Mouse (Mus musculus) kidney, postnatal 4 days (tissue): Measurements from ENCODE around the gene Morc2a.

Source experiments
- DNase-seq, 2 experiments: peaks; one replicate each; pipeline ENCODE4 v3.0.0; 2021; ENCODE audit warnings: mixed read lengths in 2 of 2

Gene Morc2a

DNA sequence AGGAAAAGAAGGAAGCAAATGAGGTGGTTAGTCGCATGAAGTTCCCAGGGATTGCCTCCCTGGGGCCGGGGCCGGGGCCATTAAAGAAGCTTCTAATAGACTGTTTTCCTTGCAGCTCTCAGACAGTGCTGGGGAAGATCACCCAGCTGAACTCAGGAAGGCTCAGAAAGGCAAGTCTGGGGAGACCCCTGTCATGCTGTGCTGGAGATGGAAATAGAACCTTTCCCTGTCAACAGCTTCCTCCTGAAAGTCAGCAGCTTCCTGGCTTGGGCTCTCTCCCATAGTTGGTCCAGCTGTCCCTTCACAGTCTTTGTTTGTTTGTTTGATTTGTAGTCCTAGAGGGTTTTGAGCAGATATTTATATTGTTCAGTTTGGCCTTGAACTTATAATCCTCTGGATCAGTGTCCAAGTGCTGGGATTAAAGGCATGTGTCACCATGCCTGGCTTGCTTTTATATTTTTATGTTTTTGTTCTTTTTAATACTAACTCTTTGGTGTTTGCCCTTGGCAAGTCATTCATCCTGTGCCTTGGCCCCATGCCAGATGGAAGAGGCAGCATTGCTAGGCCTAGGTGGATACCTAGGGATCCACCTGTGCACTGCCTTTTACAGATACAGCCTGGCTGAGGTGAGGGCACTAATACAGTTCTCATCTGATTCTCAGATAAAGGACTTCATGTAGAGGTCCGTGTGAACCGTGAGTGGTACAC, 35.9 kb downstream of the Morc2a start:
- DNase-seq = peak; percentile 20 to 40

DNA sequence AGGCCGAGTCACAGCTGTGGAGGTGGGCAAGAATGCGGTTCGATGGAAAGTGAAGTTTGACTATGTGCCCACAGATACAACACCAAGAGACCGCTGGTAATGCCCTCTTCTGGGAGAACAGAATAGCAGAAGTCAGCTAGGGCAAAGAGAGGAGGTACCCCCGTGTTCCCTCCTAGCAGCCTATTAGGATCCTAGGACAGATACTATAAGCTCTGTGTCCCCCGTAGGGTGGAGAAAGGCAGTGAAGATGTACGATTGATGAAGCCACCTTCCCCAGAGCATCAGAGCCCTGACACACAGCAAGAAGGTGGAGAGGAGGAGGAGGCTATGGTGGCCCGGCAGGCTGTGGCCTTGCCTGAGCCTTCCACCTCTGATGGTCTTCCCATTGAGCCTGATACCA, 36.4 kb downstream of the Morc2a start:
- DNase-seq = no peak

DNA sequence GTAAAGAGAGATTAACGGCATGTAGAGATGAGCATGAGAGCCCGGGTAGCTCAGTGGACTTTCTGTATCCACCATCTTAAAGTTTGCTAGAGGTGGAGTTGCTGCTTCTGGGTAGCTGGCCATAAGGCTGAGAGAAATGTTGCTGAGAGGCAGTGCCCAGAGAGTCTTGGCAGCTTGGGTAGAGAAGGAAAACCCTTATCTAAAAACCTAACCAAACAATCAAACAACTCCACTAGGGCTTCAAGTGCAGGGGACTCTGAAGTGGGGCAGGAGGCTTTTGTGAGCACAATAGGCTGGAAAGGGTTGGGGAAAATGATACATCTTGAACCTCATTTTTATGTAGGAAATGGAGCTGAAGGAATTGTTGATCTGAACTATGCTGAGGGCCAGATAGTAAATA, 37.3 kb downstream of the Morc2a start:
- no peak for DNase-seq

DNA sequence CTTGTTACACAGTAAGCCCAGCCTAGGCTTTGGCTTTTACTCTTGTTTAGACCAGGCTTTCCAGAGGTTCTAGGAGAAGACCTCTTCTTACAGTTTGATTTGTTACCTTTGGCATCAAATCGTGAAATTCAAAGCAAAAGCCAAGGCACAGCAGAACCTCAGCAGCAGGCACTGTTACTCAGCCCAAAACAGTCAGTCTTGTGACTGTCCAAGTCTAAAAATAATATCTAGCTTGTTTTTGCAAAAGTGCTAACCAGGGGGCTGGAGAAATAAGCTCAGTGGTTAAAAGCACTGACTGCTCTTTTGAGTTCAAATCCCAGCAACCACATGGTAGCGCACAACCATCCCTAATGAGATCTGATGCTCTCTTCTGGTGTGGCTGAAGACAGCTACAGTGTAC, 37.9 kb downstream of the Morc2a start:
- DNase-seq = no peak

DNA sequence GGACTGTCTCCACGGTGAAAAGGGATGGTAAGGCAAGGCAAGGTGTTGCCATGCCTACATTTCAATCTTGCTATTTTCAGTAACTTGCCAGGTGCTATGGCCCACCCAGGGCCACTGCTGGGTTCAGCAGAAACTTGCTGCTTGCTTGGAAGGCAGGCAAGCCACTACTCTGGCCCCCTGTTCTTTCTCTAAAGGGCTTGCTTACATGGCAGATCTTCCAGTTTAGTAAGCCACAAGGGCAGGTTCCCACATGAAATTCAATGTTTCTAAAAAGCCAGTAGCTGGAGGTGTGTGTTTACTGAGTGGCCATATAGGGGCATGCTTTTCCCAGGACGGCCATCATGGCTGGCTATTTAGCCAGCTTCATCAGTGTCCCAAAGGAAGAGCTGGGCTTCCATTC, 42.8 kb downstream of the Morc2a start:
- no peak for DNase-seq

DNA sequence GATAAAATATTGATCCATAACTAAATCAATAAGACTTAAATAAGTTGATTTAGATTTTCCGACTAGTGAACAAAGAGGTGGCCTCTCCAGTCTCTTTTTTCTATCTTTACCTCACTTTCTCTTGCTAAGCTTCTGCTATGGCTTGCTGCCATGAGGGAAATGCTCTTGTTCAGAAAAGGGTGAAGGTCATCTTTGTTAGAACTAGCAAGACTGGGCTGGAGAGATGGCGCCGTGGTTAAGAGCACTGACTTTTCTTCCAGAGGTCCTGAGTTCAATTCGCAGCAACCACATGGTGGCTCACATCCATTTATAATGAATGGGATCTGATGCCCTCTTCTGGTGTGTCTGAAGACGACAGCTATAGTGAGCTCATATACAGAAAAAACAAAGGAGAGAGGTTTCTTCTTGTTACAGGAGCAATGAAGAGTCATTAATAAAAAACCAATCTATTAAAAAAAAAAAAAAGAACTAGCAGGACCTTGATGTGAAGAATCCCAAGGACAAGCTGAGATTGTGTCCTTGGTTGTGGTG, 47.2 kb downstream of the Morc2a start:
- DNase-seq = no peak

DNA sequence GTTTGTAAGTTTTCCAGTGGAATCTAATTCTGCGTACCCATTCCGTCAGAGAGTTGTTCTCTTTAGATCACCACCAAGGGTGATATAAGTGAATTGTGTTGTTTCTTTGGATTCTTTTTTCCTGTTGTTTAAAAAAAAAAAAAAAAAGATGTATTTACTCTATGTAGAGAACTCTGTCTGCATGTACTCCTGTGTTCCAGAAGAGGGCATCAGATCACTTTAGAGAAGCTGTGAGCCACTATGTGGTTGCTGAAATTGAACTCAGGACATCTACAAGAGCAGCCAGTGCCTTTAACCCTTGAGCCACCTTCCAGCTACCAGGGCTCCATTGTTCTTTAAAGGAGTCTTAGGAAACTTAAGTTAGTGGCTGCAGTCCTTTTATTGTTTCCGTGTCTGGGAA, 48.5 kb downstream of the Morc2a start:
- no peak for DNase-seq

DNA sequence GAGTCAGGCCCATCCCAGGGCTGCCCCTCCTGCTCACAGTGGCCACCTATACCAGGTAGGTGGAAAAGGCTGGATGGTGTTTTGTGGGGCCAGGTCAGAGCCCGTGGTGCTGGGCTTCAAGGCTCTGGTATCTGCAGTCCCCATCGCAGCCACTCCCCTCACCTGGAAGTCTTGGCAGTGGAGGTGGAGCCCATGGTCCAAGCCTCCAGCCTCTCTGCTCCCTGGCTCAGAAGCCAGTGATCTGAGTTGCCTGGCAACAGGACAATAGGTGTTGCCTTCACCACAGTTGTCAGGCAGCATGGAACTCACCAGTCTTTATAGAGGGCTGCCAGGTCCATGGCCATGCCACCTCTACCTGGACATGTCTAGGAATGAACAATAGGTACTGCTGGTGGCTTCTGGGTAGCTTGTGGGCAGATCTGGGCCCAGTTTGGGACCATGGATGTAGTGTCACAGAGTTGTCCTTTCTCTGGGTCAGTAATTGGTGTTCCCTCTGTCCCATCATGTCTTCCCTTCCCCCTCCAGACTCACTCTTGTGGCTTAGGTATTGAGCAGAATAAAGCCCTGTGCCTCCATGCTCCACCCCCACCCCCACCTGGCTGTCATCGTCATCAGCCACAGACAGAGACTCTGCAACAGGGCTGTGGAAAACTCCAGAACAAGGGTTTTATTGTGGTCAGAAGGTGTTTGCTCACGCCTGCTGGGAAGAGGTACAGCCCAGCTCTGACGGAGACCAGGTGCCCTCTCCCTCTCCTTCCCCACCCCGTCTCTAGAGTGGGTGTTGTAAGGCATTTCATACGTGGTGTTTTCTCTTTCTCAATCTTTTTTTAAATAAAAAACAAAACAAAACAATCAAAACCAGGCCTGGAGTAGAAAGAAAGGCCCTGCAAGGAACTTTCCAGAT, 54.4 kb downstream of the Morc2a start:
- no peak for DNase-seq

DNA sequence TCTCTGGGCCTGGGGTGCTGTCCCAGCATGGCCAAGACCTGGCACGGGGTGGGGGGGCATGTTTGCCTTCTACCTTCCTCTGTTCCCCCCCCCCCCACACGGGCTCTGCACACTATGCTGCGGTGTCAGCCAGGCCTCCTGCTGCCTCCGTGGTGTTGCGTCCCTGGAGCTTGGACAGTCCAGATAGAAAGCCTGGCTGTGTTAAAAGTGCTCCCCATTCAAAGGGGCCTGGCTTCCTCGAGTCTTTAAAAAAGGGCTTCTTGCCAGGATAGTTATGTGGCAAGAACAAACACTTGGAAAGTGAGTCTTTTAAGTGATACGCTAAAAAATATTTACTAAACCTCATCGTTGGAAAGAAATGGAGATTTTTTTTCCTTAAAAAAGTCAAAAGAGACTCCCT, 55.4 kb downstream of the Morc2a start:
- DNase-seq = no peak

DNA sequence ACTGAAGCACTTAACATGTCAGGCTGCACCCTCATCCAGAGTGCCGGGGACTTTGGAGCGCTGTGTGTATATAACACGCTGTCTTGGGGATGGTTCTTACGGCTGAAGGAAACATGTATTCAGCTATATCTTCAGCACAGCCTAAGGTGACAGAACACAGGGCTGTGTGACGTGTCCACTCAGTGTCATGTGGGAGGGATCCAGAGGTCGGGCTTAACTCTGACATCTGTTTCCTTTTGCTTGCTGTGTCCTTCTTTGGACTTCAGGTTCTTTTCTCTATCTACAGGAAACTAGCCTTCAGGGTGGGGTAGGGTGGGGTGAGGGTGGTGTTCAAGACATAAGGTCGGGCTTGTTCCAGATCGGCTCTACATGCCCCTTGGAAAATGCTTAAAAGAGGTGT, 58.1 kb downstream of the Morc2a start:
- no peak for DNase-seq

DNA sequence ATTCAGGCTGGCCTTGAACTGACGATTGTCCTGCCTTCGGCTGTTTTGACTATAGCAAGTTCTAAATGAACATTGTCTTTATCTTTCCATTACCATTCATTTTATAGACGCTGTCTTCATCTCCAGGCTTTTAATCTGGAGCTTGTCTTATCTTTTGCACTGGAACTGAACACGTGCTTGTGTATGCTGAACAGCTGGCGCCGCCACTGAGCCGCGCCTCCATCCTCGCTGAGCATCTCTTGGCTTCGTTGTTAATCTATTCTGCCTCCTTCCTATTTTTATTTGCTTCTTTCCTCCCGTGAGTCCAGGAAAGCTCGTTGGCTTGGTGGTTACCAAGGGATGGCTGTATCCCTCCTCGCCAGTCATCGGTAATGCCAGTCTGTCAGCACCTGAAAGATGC, 61.2 kb downstream of the Morc2a start:
- DNase-seq = no peak

DNA sequence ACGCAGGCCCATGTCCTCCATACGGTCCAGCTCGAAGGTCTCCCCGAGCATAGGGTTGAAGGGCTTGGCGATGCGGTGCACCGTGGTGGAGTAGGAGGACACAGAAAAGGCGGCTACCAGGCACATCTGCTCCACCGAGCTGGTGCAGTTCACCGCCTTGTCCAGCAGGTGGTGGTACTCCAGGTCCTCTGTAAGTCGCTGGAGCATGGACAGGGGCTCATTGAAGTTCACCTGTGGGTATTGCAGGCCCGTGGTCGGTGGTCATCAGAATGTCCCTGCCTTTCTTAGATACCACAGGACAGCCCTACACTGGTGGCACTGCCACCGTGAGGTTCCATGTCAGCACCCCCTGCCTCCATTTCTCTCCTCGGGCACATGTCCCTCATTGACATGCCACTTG, 65.5 kb downstream of the Morc2a start:
- DNase-seq = peak; percentile 81 to 83

DNA sequence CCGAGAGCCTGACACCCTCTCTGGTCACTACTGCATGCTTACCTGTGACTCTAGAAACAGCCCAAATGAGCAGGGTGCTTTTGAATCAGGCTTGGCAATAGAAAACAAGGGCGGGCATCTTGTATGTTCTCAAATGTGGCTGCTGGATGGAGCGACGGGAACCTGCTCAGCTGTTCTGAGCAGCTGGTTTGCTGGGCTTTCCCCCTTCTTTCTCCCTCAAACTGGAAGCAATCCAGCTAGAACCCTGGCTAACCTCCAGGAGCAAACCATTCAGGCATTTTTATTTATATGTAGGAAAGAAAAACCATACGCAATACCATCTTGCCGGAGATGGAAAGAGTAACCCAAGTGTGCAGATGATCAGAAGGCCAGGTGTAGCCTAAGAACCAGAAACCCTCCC, 67.7 kb downstream of the Morc2a start:
- peak in 1 of 2 experiments; percentile 13 for DNase-seq

DNA sequence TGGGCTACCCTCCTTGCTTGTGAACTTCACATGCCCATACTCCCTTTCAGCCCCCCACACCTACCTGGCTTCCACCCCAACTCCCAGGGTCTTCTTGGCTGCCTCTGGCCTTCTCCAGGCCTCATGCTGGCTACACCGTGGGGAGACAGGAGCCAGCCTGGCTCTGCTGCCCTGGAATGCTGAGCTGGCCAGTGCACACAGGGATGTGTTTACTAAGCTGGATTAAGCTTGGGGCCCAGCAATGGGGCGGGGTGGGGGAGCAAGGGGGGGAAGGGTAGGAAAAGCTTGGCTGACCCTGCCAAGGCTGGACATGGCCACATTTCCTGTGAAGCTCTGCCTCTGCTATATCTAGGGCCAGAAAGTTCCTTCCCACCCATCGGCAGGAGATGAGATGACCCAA, 73.0 kb downstream of the Morc2a start:
- DNase-seq = no peak

DNA sequence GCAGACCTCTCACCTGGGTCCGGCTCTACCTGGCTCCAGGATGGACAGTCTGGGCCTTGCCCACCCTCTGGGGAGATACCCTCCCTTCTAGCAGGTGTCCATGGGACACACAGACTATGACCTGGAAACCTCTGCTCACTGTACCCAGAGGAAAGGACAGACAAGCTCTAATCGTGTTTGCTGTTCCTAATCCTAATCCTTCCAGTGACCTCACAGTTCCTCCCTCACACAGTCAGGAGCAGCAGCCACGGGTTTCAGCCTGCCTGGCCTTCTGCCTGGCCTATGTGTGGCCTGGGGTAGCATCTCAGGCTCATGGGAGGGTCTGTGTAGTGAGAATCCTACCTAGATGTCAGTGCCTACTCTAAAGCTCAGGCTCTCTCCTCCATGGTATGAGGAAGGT, 73.9 kb downstream of the Morc2a start:
- DNase-seq = no peak

DNA sequence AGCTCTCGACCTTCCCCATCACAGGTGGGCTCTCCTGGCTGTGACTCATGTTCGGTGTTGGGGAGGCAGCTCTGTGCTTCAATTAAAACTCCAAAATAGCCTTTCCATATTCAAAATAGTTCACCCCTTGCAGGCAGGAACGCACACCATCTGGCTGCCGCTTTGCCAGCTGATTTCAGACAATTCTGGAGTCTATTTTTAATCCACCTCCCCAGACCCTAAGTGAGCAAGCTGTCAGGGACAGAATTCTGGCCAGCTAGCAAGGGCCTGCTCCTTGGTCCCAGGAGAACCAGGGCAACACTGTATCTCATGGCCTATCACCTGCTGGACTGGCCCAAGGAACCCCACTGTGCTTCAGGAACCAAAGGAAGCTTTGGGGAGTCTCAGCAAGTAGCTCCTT, 74.9 kb downstream of the Morc2a start:
- DNase-seq = no peak

DNA sequence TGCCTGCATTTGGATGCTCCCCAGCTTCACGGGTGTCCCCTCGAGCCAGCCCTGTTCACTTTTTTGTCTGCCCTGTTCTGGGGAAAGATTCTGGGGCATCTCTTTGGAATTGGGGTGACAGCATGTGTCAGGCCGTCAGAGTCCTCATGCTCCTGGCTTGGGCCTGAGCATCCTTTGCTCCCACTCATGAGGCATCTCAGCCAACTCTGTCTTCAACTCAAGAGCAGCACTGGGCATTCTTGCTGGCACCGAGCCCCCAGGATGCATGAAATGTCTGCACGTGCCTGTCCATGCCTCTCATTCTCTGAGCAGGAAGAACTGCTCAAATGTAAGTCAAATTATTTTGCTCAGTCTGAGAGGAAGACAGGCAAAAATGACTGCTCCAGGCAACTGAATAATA, 75.7 kb downstream of the Morc2a start:
- no peak for DNase-seq

DNA sequence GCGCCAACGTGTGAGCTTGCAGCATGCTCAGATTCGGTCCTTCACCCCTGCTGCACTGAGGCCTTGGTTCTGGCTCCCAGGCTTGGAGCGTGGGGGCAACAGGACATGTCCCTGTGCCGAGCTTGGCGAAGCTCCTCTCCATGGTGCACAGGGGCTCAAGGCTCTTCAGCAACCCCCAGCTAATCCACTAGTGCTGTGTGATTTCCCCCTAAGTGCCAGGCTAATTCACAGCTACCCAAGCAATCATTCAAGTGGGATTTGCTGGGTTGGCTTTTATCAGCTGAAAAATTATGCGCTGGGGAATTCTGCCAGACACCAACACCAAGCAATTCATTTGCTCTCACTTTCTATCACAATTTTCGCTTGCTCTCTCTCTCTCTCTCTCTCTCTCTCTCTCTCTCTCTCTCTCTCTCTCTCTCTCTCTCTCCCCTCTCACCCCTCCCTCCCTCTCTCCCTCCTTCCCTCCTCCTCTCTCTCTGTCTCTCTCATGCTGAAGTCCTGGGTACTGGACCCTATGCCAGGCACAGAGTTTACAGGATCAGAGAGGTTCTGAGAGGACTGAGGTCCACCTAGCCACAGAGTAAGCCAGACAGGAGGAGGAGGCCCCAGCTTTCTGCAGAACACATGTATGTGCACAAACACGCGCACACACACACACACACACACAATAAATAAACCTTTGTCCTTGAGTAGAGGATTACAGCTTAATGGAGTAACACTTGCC, 76.5 kb downstream of the Morc2a start:
- no peak for DNase-seq

DNA sequence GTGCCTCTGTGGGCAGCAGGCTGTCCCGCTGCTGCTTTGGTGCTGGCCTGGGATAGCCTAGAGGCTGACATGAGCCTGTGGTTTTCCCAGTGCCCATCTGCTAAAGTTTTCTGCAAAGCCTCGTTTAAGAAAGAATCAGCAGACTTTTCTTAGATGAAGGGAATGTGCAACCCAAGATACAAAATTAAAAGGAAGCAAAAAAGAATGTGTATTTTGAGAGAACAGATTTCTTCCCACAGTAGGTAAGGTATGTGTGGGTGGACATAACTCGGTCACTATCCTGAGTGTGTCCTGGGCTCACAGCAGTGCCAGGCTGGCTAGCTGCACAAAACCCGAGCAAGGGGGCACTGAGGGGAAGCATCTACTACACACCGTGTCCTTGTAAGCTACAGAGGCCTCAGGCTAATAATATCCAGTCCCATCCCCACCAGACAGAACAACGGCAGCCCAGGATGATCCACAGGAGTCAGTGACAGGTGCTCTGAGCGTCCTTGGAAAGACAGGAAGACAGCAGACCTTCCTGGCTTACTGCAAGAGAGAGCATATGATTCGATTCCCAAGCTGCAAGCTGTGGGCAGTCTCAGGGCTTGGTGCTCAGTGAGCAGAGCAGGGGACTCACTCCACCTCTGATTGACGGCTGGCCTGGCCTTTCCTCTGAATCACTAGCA, 78.6 kb downstream of the Morc2a start:
- no peak for DNase-seq

DNA sequence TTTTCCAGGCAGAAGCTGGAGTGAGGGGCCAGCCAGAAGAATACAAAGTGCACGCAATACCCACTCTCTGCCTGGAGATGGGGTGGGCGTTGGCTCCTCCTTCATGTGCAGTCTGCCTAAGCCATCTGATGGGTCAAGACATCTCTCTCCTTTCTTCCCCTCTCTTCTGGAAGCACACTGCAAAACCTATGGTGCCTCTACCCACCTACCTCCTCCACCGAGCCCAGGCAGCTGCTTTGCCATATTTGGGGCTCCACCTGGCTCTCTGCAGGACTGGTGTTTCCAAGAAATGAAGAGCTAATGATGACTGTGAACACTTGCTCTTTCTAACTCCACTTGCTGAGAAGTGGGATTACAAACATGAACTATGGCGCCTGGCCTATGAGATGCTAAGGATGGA, 82.5 kb downstream of the Morc2a start:
- no peak for DNase-seq

DNA sequence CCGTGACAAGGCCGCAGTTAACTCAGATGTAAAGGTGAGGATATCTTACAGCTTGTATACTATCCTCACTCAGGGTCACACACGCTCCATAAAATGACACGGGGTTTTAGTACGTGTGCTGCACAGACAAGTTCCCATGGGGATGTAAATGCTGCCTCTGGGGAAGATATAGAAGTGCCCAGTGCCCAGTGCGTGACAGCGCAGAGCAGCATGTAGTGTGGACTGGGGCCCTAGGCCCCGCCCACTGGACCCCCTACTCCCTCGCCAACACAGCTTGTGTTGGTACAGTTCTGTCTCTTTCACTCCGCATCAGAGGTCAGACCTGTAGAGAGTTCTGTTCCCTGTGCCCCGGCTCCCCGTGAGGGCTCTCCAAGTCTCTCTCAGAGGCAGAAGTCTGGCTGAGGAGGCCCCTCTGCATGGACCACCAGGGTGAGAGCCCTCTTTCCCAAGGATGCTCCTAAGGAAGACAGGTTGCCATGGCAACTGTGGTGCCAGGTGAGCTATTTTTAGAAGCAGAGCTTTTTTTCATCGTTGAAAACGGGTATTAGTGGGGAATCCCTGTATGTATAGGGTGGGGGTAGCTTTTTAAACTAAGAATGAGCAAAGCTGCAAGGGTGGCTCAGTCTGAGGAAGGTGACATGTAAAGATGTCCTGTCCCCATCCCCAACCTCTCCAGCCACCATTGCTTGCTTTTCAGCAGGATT, 85.1 kb downstream of the Morc2a start:
- no peak for DNase-seq

DNA sequence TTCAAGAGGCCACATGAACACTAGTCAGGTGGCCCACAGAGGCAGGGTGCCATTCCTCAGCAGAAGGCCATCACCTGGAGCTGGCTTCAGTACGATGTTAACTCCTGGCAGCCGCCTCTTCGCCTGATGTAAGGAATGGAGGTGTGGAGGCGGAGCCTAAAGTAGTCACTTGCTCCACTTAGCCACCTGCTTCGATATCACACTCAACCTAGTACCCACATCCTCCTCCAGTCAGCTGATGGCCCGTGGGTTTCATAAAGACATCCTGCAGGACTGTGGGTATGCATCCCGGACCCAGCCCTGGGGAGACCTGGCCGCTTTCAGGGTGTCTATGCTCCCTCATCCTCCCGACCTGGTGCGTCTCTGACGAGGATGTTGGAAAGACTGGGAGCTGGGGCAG, 86.7 kb downstream of the Morc2a start:
- no peak for DNase-seq
